Mouse (Mus musculus) midbrain, embryonic 14.5 days (tissue): ENCODE results near the gene BC049762. TPM values are rescaled to one million over a fixed set of nuclear protein-coding genes. Genes with fewer than 3 reads are reported as not detected.

Source experiments
- ATAC-seq: fragments of 200-750 bp; cut with Nextera tagmentation; 2 replicates; pipeline ENCODE4 v1.8.0; 2017; ENCODE audit warnings: moderate number of reproducible peaks, moderate library complexity; ENCODE audit not compliant: low FRiP score, low TSS enrichment
- DNase-seq: peaks from one replicate; pipeline ENCODE4 v3.0.0-alpha.2; 2015
- H3K27ac ChIP-seq: fragments of 300-500 bp; sonication (generic); replicated peaks from 2 replicates; pipeline ENCODE4 v1.5.1; 2014; ENCODE audit warnings: mild to moderate bottlenecking, low read depth, low read length, moderate library complexity
- H3K27me3 ChIP-seq: fragments of 300-500 bp; sonication (generic); 2 replicates; pipeline ENCODE4 v1.6.1; 2014; ENCODE audit warnings: low read length, control low read depth, mixed read lengths; ENCODE audit not compliant: control insufficient read depth, insufficient read depth
- H3K36me3 ChIP-seq: fragments of 300-500 bp; sonication (generic); 2 replicates; pipeline ENCODE4 v1.6.1; 2014; ENCODE audit warnings: low read length, control low read depth; ENCODE audit not compliant: control insufficient read depth, insufficient read depth
- H3K4me1 ChIP-seq: fragments of 300-500 bp; sonication (generic); 2 replicates; pipeline ENCODE4 v1.6.1; 2014; ENCODE audit warnings: mild to moderate bottlenecking, antibody characterized with exemption, low read length, control low read depth; ENCODE audit not compliant: control insufficient read depth, insufficient read depth
- H3K4me2 ChIP-seq: fragments of 300-500 bp; sonication (generic); 2 replicates; pipeline ENCODE4 v1.6.1; 2014; ENCODE audit warnings: mild to moderate bottlenecking, low read length, moderate library complexity
- H3K4me3 ChIP-seq: fragments of 300-500 bp; sonication (generic); replicated peaks from 2 replicates; pipeline ENCODE4 v1.5.1; 2014; ENCODE audit warnings: low read depth, low read length
- H3K9ac ChIP-seq: fragments of 300-500 bp; sonication (generic); replicated peaks from 2 replicates; pipeline ENCODE4 v1.6.1; 2014; ENCODE audit warnings: mild to moderate bottlenecking, low read length, moderate library complexity
- H3K9me3 ChIP-seq: fragments of 300-500 bp; sonication (generic); 2 replicates; pipeline ENCODE4 v1.6.1; 2016; ENCODE audit warnings: low read length, control low read depth, mixed read lengths; ENCODE audit not compliant: control insufficient read depth
- WGBS: fragments of 180-500 bp; shearing (Covaris S2); extraction: QIAGEN DNeasy Blood & Tissue Kit; methylation state at CpG from one replicate; pipeline ENCODE4 v1.1.7; 2014; 5-methylcytosine and 5-hydroxymethylcytosine counted together
- polyA plus RNA-seq: library from polyadenylated mRNA; unstranded; fragments of >200 nt; fragmentation: Nextera tagmentation; extraction: Ambion mirVana; gene quantifications from 2 replicates; pipeline ENCODE4 v1.2.1, GENCODE M21; 2014

Gene BC049762
- polyA plus RNA-seq, 1 experiment from 2014 or later: not detected

DNA sequence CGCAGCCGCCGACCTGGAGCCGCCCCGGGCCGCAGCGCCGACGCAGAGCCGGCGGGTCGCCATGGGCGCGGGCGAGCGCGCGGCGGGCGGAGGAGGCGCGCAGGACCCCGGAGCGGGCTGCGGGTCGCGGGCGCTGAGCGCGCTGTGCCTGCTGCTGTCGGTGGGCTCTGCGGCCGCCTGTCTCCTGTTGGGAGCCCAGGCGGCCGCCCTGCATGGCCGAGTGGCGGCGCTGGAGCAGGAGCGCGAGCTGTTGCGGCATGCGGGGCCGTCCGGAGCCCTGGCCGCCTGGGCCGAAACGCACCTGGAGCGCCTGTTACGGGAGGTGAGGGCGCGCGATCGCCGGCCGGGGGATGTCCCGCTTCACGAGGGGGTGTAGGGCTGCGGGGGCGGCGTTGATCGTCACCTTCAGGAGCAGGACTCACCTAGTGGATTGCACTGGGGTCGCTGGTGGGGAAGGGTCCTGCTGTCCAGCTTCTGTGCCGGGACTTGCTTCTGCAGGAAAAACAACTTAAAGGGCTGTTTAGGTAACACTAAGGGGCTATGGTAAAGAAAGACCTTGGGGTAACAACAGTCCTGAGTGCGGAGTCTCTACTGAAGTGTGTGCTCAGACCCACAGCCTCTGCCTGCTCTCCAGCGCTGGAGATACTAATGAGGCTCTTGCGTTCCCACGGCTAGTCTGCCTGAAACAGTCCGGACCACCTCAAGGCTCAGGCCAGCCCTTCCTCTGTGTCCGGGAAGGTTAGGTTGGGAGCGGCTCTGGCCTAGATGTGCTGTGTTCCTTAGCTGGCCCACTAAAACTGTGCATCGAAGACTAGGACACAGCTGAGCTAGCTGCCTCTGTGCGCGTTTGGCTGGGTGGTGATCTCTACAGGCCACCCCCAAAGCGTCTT is 27.5 kb upstream of the BC049762 start:
- H3K9ac ChIP-seq: peak overlapping the region; percentile 45
- no peaks in the 10 kb centered on the region for H3K9me3 ChIP-seq
- H3K27ac ChIP-seq: no peak overlapping the region
- H3K36me3 ChIP-seq: 0 out of 2 replicates have a peak, but pooled peaks cover under 1% of the 10 kb centered on the region
- peak overlapping the region; percentile 97 for H3K4me2 ChIP-seq
- H3K4me1 ChIP-seq: 0 out of 2 replicates have a peak, but pooled peaks cover 3% of the 10 kb centered on the region
- peak overlapping the region; percentile 48 for H3K4me3 ChIP-seq
- DNase-seq (peak; percentile 81), ATAC-seq (peak; percentile 77)
- H3K27me3 ChIP-seq: no peaks in the 10 kb centered on the region; the same call in 1 of the 2 replicates
- WGBS: 3% methylated on average over 61 of the region's 74 CpGs

- Histone ChIP-seq H3K36me3 (0 out of 2 replicates have a peak, but pooled peaks cover 3% of the 10 kb centered on the region), H3K27ac (no peak within 1 kb of the TSS)
- peak; percentile 85 for ATAC-seq
Observed at GRCm38 (mm10) chr11:51289564-51290041, 26.8 kb upstream of the BC049762 start, which contains the start of gene Col23a1. Col23a1 (plus strand) TSS chr11:51289920.

GRCm38 (mm10) chr11:51274418-51274817 is 11.6 kb upstream of the BC049762 start:
- ATAC-seq (no peak), DNase-seq (no peak)
- 67% methylated on average over 1 of the region's 1 CpGs for WGBS
- Histone ChIP-seq H3K36me3 (peaks cover 73% of the 10 kb centered on the region), H3K9me3 (no peaks in the 10 kb centered on the region), H3K27me3 (no peaks in the 10 kb centered on the region), H3K9ac (no peak overlapping the region), H3K4me1 (no peaks in the 10 kb centered on the region), H3K4me3 (no peak overlapping the region), H3K27ac (no peak overlapping the region), H3K4me2 (no peak overlapping the region)

More at GRCm38 (mm10) chr11:51289564-51290041, 26.8 kb upstream of the BC049762 start, which contains the start of gene Col23a1:
- WGBS: under 1% methylated on average over 38 of the region's 38 CpGs
- H3K9ac ChIP-seq: peak within 1 kb of the TSS; percentile 45
- 0 out of 2 replicates have a peak, but pooled peaks cover 3% of the 10 kb centered on the region for H3K4me1 ChIP-seq
- DNase-seq: peak; percentile 90
- peak within 1 kb of the TSS; percentile 48 for H3K4me3 ChIP-seq
- no peaks in the 10 kb centered on the region for H3K9me3 ChIP-seq
- H3K4me2 ChIP-seq: peak within 1 kb of the TSS; percentile 97
- H3K27me3 ChIP-seq: no peaks in the 10 kb centered on the region; the same call in 1 of the 2 replicates

GRCm38 (mm10) chr11:51265326-51265725 is 2.5 kb upstream of the BC049762 start:
- DNase-seq (peak; percentile 70), ATAC-seq (no peak)
- no peaks in the 10 kb centered on the region for H3K9me3 ChIP-seq
- peaks cover 26% of the 10 kb centered on the region for H3K4me1 ChIP-seq
- H3K36me3 ChIP-seq: peaks cover 16% of the 10 kb centered on the region
- no peak overlapping the region for H3K4me3 ChIP-seq
- no peak overlapping the region for H3K27ac ChIP-seq
- no peak overlapping the region for H3K9ac ChIP-seq
- WGBS: 52% methylated on average over 3 of the region's 3 CpGs
- H3K27me3 ChIP-seq: no peaks in the 10 kb centered on the region
- peak overlapping the region; percentile 83 for H3K4me2 ChIP-seq

GRCm38 (mm10) chr11:51264352-51264751 is 1.5 kb upstream of the BC049762 start:
- H3K9me3 ChIP-seq: no peaks in the 10 kb centered on the region
- H3K27me3 ChIP-seq: no peaks in the 10 kb centered on the region
- DNase-seq (peak; percentile 7), ATAC-seq (no peak)
- H3K9ac ChIP-seq: peak overlapping the region; percentile 39; the same call in 1 of the 2 replicates
- H3K36me3 ChIP-seq: peaks cover 14% of the 10 kb centered on the region
- H3K27ac ChIP-seq: no peak overlapping the region
- peak overlapping the region; percentile 92 for H3K4me3 ChIP-seq
- peaks cover 26% of the 10 kb centered on the region for H3K4me1 ChIP-seq
- H3K4me2 ChIP-seq: peak overlapping the region; percentile 83
- 33% methylated on average over 6 of the region's 6 CpGs for WGBS

- Histone ChIP-seq H3K4me1 (peaks cover 26% of the 10 kb centered on the region), H3K27me3 (no peaks in the 10 kb centered on the region), H3K9me3 (no peaks in the 10 kb centered on the region), H3K4me3 (peak overlapping the region; percentile 92), H3K27ac (peak overlapping the region; percentile 97), H3K9ac (peak overlapping the region; percentile 94), H3K36me3 (peaks cover 10% of the 10 kb centered on the region), H3K4me2 (peak overlapping the region; percentile 83)
- ATAC-seq: peak; percentile 69
- under 1% methylated on average over 50 of the region's 50 CpGs for WGBS
- DNase-seq: peak; percentile 68
Observed at GRCm38 (mm10) chr11:51263286-51263831, 513 bp upstream of the BC049762 start.

DNA sequence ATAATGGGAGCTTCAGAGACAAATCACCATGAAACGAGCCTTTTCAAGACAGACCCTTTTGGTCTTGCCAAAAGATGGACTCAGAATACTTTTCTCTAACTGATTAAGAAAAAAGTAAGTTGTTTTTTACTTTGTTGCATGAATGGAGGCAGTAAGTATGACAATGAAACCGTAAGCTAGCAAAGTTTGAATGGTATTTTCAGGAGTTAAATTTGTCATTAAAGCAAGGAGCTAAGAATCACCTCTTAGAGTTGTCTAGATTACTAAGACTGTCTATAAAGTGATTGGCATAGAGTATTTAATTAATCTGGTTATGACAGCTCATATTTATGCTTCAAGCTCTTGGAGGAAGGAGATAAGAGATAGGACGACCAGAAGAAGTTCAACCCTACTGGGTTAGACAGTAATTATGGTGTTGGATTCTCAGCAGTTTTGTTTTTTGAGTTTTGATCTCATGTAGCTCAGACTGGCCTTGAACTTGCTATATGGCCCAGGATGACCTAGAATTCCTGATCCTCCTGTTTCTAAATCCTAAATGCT is 1.1 kb downstream of the BC049762 start, which contains the start of gene Clk4:
Gene Clk4, plus strand, starts transcription at position 51 of the 540 bp plus-strand sequence.
- Histone ChIP-seq H3K9ac (peak within 1 kb of the TSS; percentile 94), H3K4me2 (peak within 1 kb of the TSS; percentile 83), H3K36me3 (no peaks in the 10 kb centered on the region), H3K9me3 (no peaks in the 10 kb centered on the region), H3K27me3 (no peaks in the 10 kb centered on the region), H3K4me3 (peak within 1 kb of the TSS; percentile 92), H3K4me1 (peaks cover 26% of the 10 kb centered on the region), H3K27ac (peak within 1 kb of the TSS; percentile 97)
- DNase-seq: no peak
- WGBS: 85% methylated on average over 3 of the region's 3 CpGs
- ATAC-seq: no peak

- Histone ChIP-seq H3K27me3 (no peaks in the 10 kb centered on the region), H3K4me2 (no peak overlapping the region), H3K9me3 (no peaks in the 10 kb centered on the region), H3K36me3 (no peaks in the 10 kb centered on the region), H3K4me3 (no peak overlapping the region), H3K9ac (no peak overlapping the region), H3K4me1 (no peaks in the 10 kb centered on the region), H3K27ac (no peak overlapping the region)
- ATAC-seq (no peak), DNase-seq (no peak)
- 92% methylated on average over 4 of the region's 4 CpGs for WGBS
Observed at GRCm38 (mm10) chr11:51257006-51257405, 5.8 kb downstream of the BC049762 start.
